Mouse (Mus musculus) CD8-positive naive resting alpha-beta T cell, adult 2 months (primary cell): ENCODE data around the gene Grb10.

ENCODE experiments used
- DNase-seq, 2 experiments: peaks; one replicate each; pipeline ENCODE4 v3.0.0; 2022; ENCODE audit warnings: low read depth in 2 of 2, low spot score in 2 of 2

The Grb10 gene

DNA sequence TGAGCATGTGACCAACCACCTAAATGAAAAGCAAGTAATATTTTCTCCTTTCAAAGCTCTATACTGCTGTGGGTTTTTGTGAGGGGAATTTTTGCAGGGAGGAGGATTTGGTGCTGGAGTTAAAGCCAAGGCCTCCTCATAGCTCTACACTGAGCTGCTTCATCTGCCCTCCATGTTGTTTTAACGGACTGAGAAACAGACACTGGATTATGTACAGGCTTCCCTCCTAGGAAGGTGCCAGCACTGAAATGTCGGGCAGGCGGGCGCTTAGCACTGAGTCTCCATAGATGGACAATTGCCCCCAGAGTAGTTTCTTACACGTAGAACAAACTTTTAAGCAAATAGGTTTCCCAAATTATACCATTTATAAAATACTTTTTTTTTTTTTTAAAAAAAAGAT lies 4.1 kb downstream of the Grb10 start:
- DNase-seq, result no peak

- DNase-seq, result no peak
Observed at GRCm38 (mm10) chr11:12032831-12033230, 5.7 kb downstream of the Grb10 start.

GRCm38 (mm10) chr11:12026638-12027037 lies 11.8 kb downstream of the Grb10 start:
- DNase-seq, result no peak

DNA sequence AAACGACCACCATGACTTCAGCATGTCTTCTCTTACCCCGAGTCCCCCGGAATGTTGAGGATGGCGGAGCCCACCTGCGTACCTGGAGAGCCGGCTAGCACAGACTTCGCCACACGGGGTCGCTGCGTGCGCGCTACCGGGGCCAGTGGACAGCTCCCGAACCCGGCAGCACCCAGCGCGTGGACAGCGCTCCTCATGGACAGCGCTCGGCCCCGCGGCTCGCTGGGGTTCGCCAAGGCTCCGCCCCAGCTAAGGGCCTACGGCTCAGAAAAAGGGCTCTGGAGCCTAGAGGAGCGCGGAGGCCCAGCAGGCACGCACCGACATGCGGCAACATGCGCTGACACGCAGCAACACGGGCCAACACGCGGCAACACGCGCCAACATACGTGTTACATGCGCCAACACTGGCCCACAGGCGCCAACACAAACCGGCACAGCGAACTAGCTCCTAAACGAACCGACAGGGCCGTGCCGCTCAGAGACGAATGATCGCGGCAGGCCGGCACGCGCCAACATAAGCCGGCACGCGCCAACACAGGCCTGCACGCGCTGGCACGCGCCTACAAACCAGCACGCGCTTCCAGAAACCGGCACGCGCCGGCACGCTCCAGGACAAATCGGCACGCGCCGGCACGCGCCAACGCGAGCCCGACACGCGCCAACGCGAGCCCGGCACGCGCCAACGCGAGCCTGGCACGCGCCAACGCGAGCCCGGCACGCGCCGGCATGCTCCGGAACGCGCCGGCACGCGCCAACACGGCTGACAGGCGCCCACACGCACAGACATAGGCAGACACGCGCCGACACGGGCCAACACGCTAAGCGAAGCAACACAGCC lies 12.5 kb downstream of the Grb10 start:
- no peak for DNase-seq

- DNase-seq, result no peak
Observed at GRCm38 (mm10) chr11:12025392-12025755, 13.1 kb downstream of the Grb10 start.

GRCm38 (mm10) chr11:12023051-12023450 lies 15.4 kb downstream of the Grb10 start:
- no peak for DNase-seq

GRCm38 (mm10) chr11:12019651-12020050 lies 18.8 kb downstream of the Grb10 start:
- no peak for DNase-seq

DNA sequence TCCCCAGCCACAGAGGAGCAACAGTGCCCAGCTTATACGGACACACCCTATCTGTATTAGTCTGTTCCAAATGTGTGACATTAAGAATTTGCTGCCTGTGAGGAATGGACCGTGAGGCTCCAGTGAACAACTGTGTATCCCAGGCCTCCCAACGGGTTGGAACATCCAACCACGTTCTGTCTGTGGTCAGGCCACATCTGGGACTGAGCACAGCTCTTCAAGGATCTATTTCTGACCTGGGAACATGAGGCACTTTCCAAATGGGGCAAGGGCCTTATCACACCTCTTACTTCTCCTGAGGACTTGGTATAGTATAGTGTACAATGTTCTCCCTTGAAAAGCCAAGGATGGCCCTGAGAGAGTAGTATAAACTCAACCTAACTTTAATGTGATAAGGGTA lies 19.9 kb downstream of the Grb10 start:
- DNase-seq, result no peak

- DNase-seq, result no peak
Observed at GRCm38 (mm10) chr11:12010084-12010483, 28.4 kb downstream of the Grb10 start.

- DNase-seq, result no peak
Observed at GRCm38 (mm10) chr11:12000293-12000910, 38.1 kb downstream of the Grb10 start.

DNA sequence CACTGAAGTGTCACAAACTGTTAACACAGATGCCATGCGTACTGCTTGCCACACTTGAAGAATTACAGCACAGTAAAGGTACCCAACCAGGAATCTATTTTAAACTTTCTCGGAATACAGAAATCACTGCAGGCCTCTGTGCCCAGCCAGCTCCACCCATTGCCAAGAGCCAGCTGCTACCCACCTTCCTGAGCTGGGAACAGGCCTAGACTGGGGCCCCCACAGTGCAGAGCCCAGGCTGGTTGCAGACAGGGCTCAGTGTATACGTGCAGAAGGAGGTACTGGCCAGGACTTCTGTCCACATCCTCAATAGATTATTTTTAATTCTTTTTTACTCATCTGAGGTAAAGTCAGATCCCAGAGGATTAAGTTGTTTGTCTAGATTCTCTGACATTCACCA lies 39.6 kb downstream of the Grb10 start:
- no peak for DNase-seq

GRCm38 (mm10) chr11:11997045-11997444 lies 41.4 kb downstream of the Grb10 start:
- no peak for DNase-seq

DNA sequence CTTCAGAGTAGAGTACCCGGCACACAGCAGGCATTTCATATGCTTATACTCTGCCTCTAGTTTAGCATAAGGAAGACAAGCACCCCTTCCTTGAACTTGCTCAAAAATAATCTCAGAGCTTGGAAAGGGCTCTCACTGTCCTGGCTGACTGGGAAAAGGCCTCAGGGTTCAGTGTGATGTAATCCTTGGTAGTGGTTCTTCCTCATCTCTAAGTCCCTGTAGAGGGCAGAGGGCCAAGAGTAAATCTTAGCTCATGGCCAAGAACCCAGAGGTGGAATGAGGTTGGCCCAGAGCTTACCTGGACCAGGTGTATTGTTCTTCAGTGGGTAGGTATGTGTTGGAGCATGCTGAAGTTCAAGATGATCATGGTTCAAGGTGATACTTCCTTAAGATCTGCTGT lies 43.1 kb downstream of the Grb10 start:
- no peak for DNase-seq

- no peak for DNase-seq
Observed at GRCm38 (mm10) chr11:11993807-11994206, 44.7 kb downstream of the Grb10 start.

DNA sequence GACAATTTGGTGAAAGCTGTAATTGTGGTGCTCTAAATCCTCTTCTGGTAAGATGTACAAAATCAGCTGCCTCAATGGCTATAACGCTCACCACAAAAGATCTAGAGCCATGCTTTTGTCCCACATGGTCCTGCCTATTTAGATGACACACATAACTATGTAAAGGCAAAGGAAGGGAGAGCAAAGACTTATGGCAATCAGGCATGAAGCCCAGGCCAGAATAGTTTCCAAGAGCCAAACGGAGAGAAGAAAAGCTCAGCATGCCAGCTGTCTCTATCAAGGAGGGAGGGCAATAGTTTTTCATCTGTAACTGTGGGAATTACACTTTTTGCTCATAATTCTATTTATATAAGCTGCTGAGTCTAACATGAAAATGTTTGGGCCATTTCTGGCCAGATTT lies 45.3 kb downstream of the Grb10 start:
- no peak for DNase-seq

DNA sequence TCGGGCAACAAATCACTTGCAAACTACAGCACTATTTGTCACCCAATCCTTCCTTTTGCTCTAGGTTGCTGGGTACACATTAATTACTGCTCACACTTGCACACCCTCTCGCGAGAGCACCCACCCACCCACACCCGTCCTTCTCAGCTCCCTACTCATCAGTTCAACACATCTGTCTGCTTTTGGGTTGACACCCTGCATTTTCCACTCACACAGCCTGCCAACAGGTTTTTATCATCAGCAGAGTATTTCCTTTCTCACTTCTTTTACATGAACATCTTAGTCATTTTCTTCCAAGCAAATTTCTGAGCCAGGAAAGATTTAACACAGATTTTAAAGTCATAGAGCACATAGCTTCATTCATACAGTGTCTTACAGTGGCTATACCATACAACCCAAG lies 48.6 kb downstream of the Grb10 start:
- no peak for DNase-seq

- DNase-seq, result no peak
Observed at GRCm38 (mm10) chr11:11987233-11987632, 51.2 kb downstream of the Grb10 start.

DNA sequence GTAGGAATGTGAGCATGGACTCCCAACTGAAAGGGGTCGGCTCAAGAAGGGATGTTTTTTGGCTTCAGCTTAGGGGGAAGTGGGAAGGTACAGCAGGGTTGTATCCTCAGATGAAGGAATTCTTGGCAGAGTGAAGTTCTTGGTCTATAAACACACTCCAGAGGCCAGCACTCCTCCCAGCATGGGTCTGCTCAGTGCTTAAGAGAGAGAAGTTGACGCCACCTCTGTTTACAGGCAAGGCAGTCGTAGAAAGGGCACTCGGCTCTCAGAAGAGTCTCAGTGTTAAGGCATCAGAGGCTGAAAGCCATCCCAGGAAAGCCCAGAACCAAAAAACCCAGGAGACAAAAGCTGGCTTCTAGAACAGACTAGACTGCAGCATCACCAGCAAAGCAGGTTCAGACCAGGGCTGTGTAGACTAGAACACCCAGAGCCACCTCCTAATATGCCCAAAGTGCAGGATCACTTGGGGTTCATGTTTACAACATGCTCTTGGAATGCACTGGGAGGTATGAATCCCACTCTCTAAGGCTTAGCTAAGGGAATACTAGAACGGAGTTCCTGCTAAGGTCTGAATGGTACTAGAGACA lies 59.8 kb downstream of the Grb10 start:
- DNase-seq, result no peak

DNA sequence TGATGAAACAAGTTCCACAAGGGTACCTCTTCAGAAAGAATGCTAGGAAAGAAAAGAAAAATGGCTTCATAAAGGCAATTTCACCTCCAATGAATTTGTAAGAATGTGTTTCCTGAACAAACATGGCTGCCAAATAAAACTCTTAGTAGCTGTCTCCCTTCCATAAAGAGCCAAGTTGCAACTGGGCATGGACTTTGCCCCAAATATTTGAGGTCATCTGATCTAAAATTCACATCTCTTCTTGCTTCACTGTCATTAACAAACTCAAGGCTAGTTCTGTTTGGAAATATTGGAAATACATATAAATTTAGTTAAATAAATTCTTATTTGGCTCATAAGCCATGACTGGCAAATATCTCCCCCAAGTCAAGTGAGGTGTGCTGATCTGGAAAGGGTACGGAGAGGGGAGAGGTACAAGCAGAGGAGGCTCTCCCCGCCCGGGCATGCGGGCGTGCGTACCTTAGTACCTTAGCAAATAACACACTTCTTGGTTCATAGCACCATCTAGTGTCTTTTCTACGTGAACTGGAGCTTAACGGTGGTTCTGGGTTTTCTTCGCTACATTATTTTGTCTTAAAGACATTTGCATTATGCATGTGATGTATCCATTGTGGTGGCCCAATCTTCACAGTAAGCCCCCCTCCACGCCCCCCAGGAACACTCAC lies 63.8 kb downstream of the Grb10 start:
- peak; percentile 8 to 33 for DNase-seq

GRCm38 (mm10) chr11:11973366-11974014 lies 65.0 kb downstream of the Grb10 start:
- DNase-seq, result peak; percentile 53 to 67

- DNase-seq, result no peak
Observed at GRCm38 (mm10) chr11:11972401-11973110, 65.9 kb downstream of the Grb10 start.
